Mouse (Mus musculus) CD4-positive helper T cell, adult 2 months (primary cell): ENCODE data around the gene Psg19.
"Not testable (repeated sequence)": the region's sequence is repeated elsewhere in the genome, so short reads cannot be mapped to it uniquely, and the experiment has no call there.

Experiments
- DNase-seq: peaks from one replicate; pipeline ENCODE4 v3.0.0-alpha.2; 2012; ENCODE audit warnings: low read depth, missing footprints, low spot score

Psg19 gene

GRCm38 (mm10) chr7:18798420-18798819, at the start of gene Psg19:
Gene Psg19, minus strand, starts transcription at chr7:18798520.
- DNase-seq, result no peak

GRCm38 (mm10) chr7:18844811-18845210, 46.5 kb upstream of the Psg19 start:
- no peak for DNase-seq

- no peak for DNase-seq
Observed at GRCm38 (mm10) chr7:18841174-18841567, 42.9 kb upstream of the Psg19 start.

- DNase-seq, result peak; percentile 67
Observed at GRCm38 (mm10) chr7:18840386-18841173, 42.3 kb upstream of the Psg19 start.

GRCm38 (mm10) chr7:18839865-18840264, 41.5 kb upstream of the Psg19 start, which contains the start of gene Mill2:
Gene Mill2, plus strand, starts transcription at chr7:18839966.
- no peak for DNase-seq

GRCm38 (mm10) chr7:18832298-18832697, 34.0 kb upstream of the Psg19 start:
- no peak for DNase-seq

- no peak for DNase-seq
Observed at GRCm38 (mm10) chr7:18829545-18829944, 31.2 kb upstream of the Psg19 start.

GRCm38 (mm10) chr7:18828592-18828991, 30.3 kb upstream of the Psg19 start:
- no peak for DNase-seq

GRCm38 (mm10) chr7:18827792-18828546, 29.6 kb upstream of the Psg19 start:
- no peak for DNase-seq

- DNase-seq, result no peak
Observed at GRCm38 (mm10) chr7:18821507-18821906, 23.2 kb upstream of the Psg19 start, which contains the start of gene Psg17. Gene Psg17, minus strand, starts transcription at chr7:18821607.

GRCm38 (mm10) chr7:18818301-18818700, 20.0 kb upstream of the Psg19 start:
- DNase-seq, result no peak

- no peak for DNase-seq
Observed at GRCm38 (mm10) chr7:18803526-18803925, 5.2 kb upstream of the Psg19 start.

- DNase-seq, result no peak
Observed at GRCm38 (mm10) chr7:18799129-18799528, 809 bp upstream of the Psg19 start.

GRCm38 (mm10) chr7:18790671-18791070, 7.6 kb downstream of the Psg19 start:
- DNase-seq, result not testable (repeated sequence)

- DNase-seq, result peak; percentile 16
Observed at GRCm38 (mm10) chr7:18781301-18781700, 17.0 kb downstream of the Psg19 start.

GRCm38 (mm10) chr7:18779337-18779781, 19.0 kb downstream of the Psg19 start:
- DNase-seq, result no peak

- DNase-seq, result not testable (repeated sequence)
Observed at GRCm38 (mm10) chr7:18762885-18763284, 35.4 kb downstream of the Psg19 start.

- DNase-seq, result not testable (repeated sequence)
Observed at GRCm38 (mm10) chr7:18760152-18760551, 38.2 kb downstream of the Psg19 start.

- peak; percentile 36 for DNase-seq
Observed at GRCm38 (mm10) chr7:18749896-18750477, 48.3 kb downstream of the Psg19 start.

GRCm38 (mm10) chr7:18748994-18749895, 49.1 kb downstream of the Psg19 start:
- peak; percentile 10 for DNase-seq

GRCm38 (mm10) chr7:18747420-18747819, 50.9 kb downstream of the Psg19 start:
- not testable (repeated sequence) for DNase-seq
